Mouse (Mus musculus): ENCODE data around the gene Trank1. TPM values are rescaled to one million over a fixed set of nuclear protein-coding genes. Genes with fewer than 3 reads are reported as not detected.

Gene Trank1
- polyA plus RNA-seq, 1 experiment from 2014 or later: 0.05 TPM

- Histone ChIP-seq H3K27me3 (ENCODE audit: control insufficient read depth, insufficient read depth, low read length) (no peaks in the 10 kb centered on the region), H3K9ac (ENCODE audit: low read length) (no peak overlapping the region), H3K9me3 (ENCODE audit: control insufficient read depth, low read length) (no peaks in the 10 kb centered on the region; the same call in 1 of the 2 replicates), H3K27ac (replicated peaks in 1 of 2; ENCODE audit: control insufficient read depth in 1 of 2, insufficient read depth in 1 of 2, low read depth in 2 of 2, low read length in 2 of 2) (no peak overlapping the region), H3K36me3 (ENCODE audit: control insufficient read depth, insufficient read depth, low read length) (no peaks in the 10 kb centered on the region), H3K4me3 (ENCODE audit: control insufficient read depth in 1 of 2, insufficient read depth in 1 of 2, low read depth in 1 of 2, low read length in 2 of 2) (no peak overlapping the region), H3K4me1 (ENCODE audit: control insufficient read depth in 2 of 2, insufficient read depth in 2 of 2, low read length in 2 of 2) (peaks cover 3 to 5% of the 10 kb centered on the region in 2 experiments; a peak in 3 of 4 replicates), H3K4me2 (ENCODE audit: low read length) (peak overlapping the region; percentile 43)
- WGBS: 13% methylated on average over 21 of the region's 21 CpGs
- ATAC-seq (ENCODE audit: insufficient number of reproducible peaks, insufficient read depth, low FRiP score, low read depth): no peak
These were observed 21.7 kb upstream of the Trank1 start for GRCm38 (mm10) chr9:111289832-111290339.

- no peak overlapping the region for H3K27ac ChIP-seq (replicated peaks in 1 of 2; ENCODE audit: control insufficient read depth in 1 of 2, insufficient read depth in 1 of 2, low read depth in 2 of 2, low read length in 2 of 2)
- no peaks in the 10 kb centered on the region for H3K36me3 ChIP-seq (ENCODE audit: control insufficient read depth, insufficient read depth, low read length)
- H3K27me3 ChIP-seq (ENCODE audit: control insufficient read depth, insufficient read depth, low read length): no peaks in the 10 kb centered on the region
- no peak overlapping the region for H3K4me2 ChIP-seq (ENCODE audit: low read length)
- H3K9ac ChIP-seq (ENCODE audit: low read length): no peak overlapping the region
- 77% methylated on average over 11 of the region's 11 CpGs for WGBS
- no peak overlapping the region for H3K4me3 ChIP-seq (ENCODE audit: control insufficient read depth in 1 of 2, insufficient read depth in 1 of 2, low read depth in 1 of 2, low read length in 2 of 2)
- H3K4me1 ChIP-seq (ENCODE audit: control insufficient read depth in 2 of 2, insufficient read depth in 2 of 2, low read length in 2 of 2): peaks cover 2% of the 10 kb centered on the region in 2 experiments; a peak in 3 of 4 replicates
- no peak for ATAC-seq (ENCODE audit: insufficient number of reproducible peaks, insufficient read depth, low FRiP score, low read depth)
- no peaks in the 10 kb centered on the region; the same call in 1 of the 2 replicates for H3K9me3 ChIP-seq (ENCODE audit: control insufficient read depth, low read length)
These were observed 20.9 kb upstream of the Trank1 start for GRCm38 (mm10) chr9:111290539-111291100.

- no peak overlapping the region for H3K27ac ChIP-seq (replicated peaks in 1 of 2; ENCODE audit: control insufficient read depth in 1 of 2, insufficient read depth in 1 of 2, low read depth in 2 of 2, low read length in 2 of 2)
- no peak overlapping the region for H3K4me3 ChIP-seq (ENCODE audit: control insufficient read depth in 1 of 2, insufficient read depth in 1 of 2, low read depth in 1 of 2, low read length in 2 of 2)
- 80% methylated on average over 4 of the region's 4 CpGs for WGBS
- no peak for ATAC-seq (ENCODE audit: insufficient number of reproducible peaks, insufficient read depth, low FRiP score, low read depth)
- H3K9ac ChIP-seq (ENCODE audit: low read length): no peak overlapping the region
- H3K4me2 ChIP-seq (ENCODE audit: low read length): no peak overlapping the region
- peaks cover 0 to 2% of the 10 kb centered on the region in 2 experiments; a peak in 1 of 4 replicates for H3K4me1 ChIP-seq (ENCODE audit: control insufficient read depth in 2 of 2, insufficient read depth in 2 of 2, low read length in 2 of 2)
- no peaks in the 10 kb centered on the region for H3K36me3 ChIP-seq (ENCODE audit: control insufficient read depth, insufficient read depth, low read length)
- H3K9me3 ChIP-seq (ENCODE audit: control insufficient read depth, low read length): no peaks in the 10 kb centered on the region
- no peaks in the 10 kb centered on the region for H3K27me3 ChIP-seq (ENCODE audit: control insufficient read depth, insufficient read depth, low read length)
These were observed 18.3 kb upstream of the Trank1 start for GRCm38 (mm10) chr9:111293234-111293633.

GRCm38 (mm10) chr9:111294911-111295310 lies 16.6 kb upstream of the Trank1 start:
- no peak overlapping the region for H3K4me2 ChIP-seq (ENCODE audit: low read length)
- no peak overlapping the region for H3K27ac ChIP-seq (replicated peaks in 1 of 2; ENCODE audit: control insufficient read depth in 1 of 2, insufficient read depth in 1 of 2, low read depth in 2 of 2, low read length in 2 of 2)
- H3K36me3 ChIP-seq (ENCODE audit: control insufficient read depth, insufficient read depth, low read length): no peaks in the 10 kb centered on the region
- H3K9me3 ChIP-seq (ENCODE audit: control insufficient read depth, low read length): no peaks in the 10 kb centered on the region
- 88% methylated on average over 6 of the region's 6 CpGs for WGBS
- no peaks in the 10 kb centered on the region for H3K4me1 ChIP-seq (ENCODE audit: control insufficient read depth in 2 of 2, insufficient read depth in 2 of 2, low read length in 2 of 2)
- H3K4me3 ChIP-seq (ENCODE audit: control insufficient read depth in 1 of 2, insufficient read depth in 1 of 2, low read depth in 1 of 2, low read length in 2 of 2): no peak overlapping the region
- H3K9ac ChIP-seq (ENCODE audit: low read length): no peak overlapping the region
- ATAC-seq (ENCODE audit: insufficient number of reproducible peaks, insufficient read depth, low FRiP score, low read depth): no peak
- no peaks in the 10 kb centered on the region for H3K27me3 ChIP-seq (ENCODE audit: control insufficient read depth, insufficient read depth, low read length)

GRCm38 (mm10) chr9:111295323-111295722 lies 16.2 kb upstream of the Trank1 start:
- Histone ChIP-seq H3K4me3 (ENCODE audit: control insufficient read depth in 1 of 2, insufficient read depth in 1 of 2, low read depth in 1 of 2, low read length in 2 of 2) (no peak overlapping the region), H3K4me1 (ENCODE audit: control insufficient read depth in 2 of 2, insufficient read depth in 2 of 2, low read length in 2 of 2) (no peaks in the 10 kb centered on the region), H3K27ac (replicated peaks in 1 of 2; ENCODE audit: control insufficient read depth in 1 of 2, insufficient read depth in 1 of 2, low read depth in 2 of 2, low read length in 2 of 2) (no peak overlapping the region), H3K4me2 (ENCODE audit: low read length) (no peak overlapping the region), H3K9me3 (ENCODE audit: control insufficient read depth, low read length) (no peaks in the 10 kb centered on the region), H3K27me3 (ENCODE audit: control insufficient read depth, insufficient read depth, low read length) (no peaks in the 10 kb centered on the region), H3K9ac (ENCODE audit: low read length) (no peak overlapping the region), H3K36me3 (ENCODE audit: control insufficient read depth, insufficient read depth, low read length) (no peaks in the 10 kb centered on the region)
- no peak for ATAC-seq (ENCODE audit: insufficient number of reproducible peaks, insufficient read depth, low FRiP score, low read depth)
- 71% methylated on average over 2 of the region's 2 CpGs for WGBS

GRCm38 (mm10) chr9:111296433-111296832 lies 15.1 kb upstream of the Trank1 start:
- WGBS: 67% methylated on average over 7 of the region's 7 CpGs
- no peak overlapping the region for H3K4me2 ChIP-seq (ENCODE audit: low read length)
- no peak overlapping the region for H3K9ac ChIP-seq (ENCODE audit: low read length)
- H3K4me3 ChIP-seq (ENCODE audit: control insufficient read depth in 1 of 2, insufficient read depth in 1 of 2, low read depth in 1 of 2, low read length in 2 of 2): no peak overlapping the region
- H3K27ac ChIP-seq (replicated peaks in 1 of 2; ENCODE audit: control insufficient read depth in 1 of 2, insufficient read depth in 1 of 2, low read depth in 2 of 2, low read length in 2 of 2): no peak overlapping the region
- no peaks in the 10 kb centered on the region for H3K4me1 ChIP-seq (ENCODE audit: control insufficient read depth in 2 of 2, insufficient read depth in 2 of 2, low read length in 2 of 2)
- ATAC-seq (ENCODE audit: insufficient number of reproducible peaks, insufficient read depth, low FRiP score, low read depth): no peak
- H3K27me3 ChIP-seq (ENCODE audit: control insufficient read depth, insufficient read depth, low read length): no peaks in the 10 kb centered on the region
- no peaks in the 10 kb centered on the region for H3K9me3 ChIP-seq (ENCODE audit: control insufficient read depth, low read length)
- no peaks in the 10 kb centered on the region for H3K36me3 ChIP-seq (ENCODE audit: control insufficient read depth, insufficient read depth, low read length)

GRCm38 (mm10) chr9:111298606-111299005 lies 12.9 kb upstream of the Trank1 start:
- H3K27ac ChIP-seq (replicated peaks in 1 of 2; ENCODE audit: control insufficient read depth in 1 of 2, insufficient read depth in 1 of 2, low read depth in 2 of 2, low read length in 2 of 2): no peak overlapping the region
- no peak overlapping the region for H3K9ac ChIP-seq (ENCODE audit: low read length)
- H3K4me1 ChIP-seq (ENCODE audit: control insufficient read depth in 2 of 2, insufficient read depth in 2 of 2, low read length in 2 of 2): no peaks in the 10 kb centered on the region
- no peaks in the 10 kb centered on the region for H3K9me3 ChIP-seq (ENCODE audit: control insufficient read depth, low read length)
- H3K27me3 ChIP-seq (ENCODE audit: control insufficient read depth, insufficient read depth, low read length): no peaks in the 10 kb centered on the region
- no peak overlapping the region for H3K4me3 ChIP-seq (ENCODE audit: control insufficient read depth in 1 of 2, insufficient read depth in 1 of 2, low read depth in 1 of 2, low read length in 2 of 2)
- 55% methylated on average over 2 of the region's 2 CpGs for WGBS
- H3K36me3 ChIP-seq (ENCODE audit: control insufficient read depth, insufficient read depth, low read length): no peaks in the 10 kb centered on the region
- ATAC-seq (ENCODE audit: insufficient number of reproducible peaks, insufficient read depth, low FRiP score, low read depth): no peak
- no peak overlapping the region for H3K4me2 ChIP-seq (ENCODE audit: low read length)
